ENCODE assay signal across 17 mouse cellular contexts in genomic region chr3:34574711-34575350, GRCm38 (mm10).
"Had no signal": no experiment of that assay in that cellular context is flagged by ENCODE, and none has a peak within 500 bp of the region (broad histone marks: within the 10 kb centered on the region; RNA-seq: fewer than 3 reads in every experiment).

No protein-coding gene starts in this region.

- H3K4me3 ChIP-seq: midbrain, embryonic 12.5 days; midbrain, embryonic 15.5 days; myocyte; neural tube, embryonic 13.5 days; neural tube, embryonic 15.5 days had no signal

- H3K36me3 ChIP-seq: midbrain, embryonic 12.5 days; midbrain, embryonic 15.5 days; neural tube, embryonic 13.5 days; neural tube, embryonic 15.5 days had no signal

- H3K27ac ChIP-seq: midbrain, embryonic 12.5 days; midbrain, embryonic 15.5 days; neural tube, embryonic 13.5 days; neural tube, embryonic 15.5 days had no signal

- ATAC-seq: midbrain, embryonic 15.5 days had no signal

- H3K9me3 ChIP-seq: midbrain, embryonic 12.5 days; midbrain, embryonic 15.5 days; neural tube, embryonic 13.5 days; neural tube, embryonic 15.5 days had no signal

- DNase-seq: lung, adult 18-20 months; lung, embryonic 14.5 days; lung, postnatal 10 days; lung, postnatal 4 days; retina, postnatal 1 day; right cerebral cortex, adult 18-20 months; right cerebral cortex, postnatal 25 days; right cerebral cortex, postnatal 4 days; spleen, adult 18-20 months; thymus, adult 18-20 months; thymus, postnatal 14 days; thymus, postnatal 36 days had no signal

- H3K9ac ChIP-seq: lung, embryonic 14.5 days; midbrain, embryonic 12.5 days; midbrain, embryonic 15.5 days; neural tube, embryonic 13.5 days; neural tube, embryonic 15.5 days had no signal

- H3K27me3 ChIP-seq: midbrain, embryonic 15.5 days; neural tube, embryonic 15.5 days had no signal

- H3K4me2 ChIP-seq: lung, embryonic 14.5 days; midbrain, embryonic 12.5 days; midbrain, embryonic 15.5 days; neural tube, embryonic 13.5 days; neural tube, embryonic 15.5 days had no signal
